32 mouse cellular contexts compared by ENCODE assay signal in the genomic region with DNA sequence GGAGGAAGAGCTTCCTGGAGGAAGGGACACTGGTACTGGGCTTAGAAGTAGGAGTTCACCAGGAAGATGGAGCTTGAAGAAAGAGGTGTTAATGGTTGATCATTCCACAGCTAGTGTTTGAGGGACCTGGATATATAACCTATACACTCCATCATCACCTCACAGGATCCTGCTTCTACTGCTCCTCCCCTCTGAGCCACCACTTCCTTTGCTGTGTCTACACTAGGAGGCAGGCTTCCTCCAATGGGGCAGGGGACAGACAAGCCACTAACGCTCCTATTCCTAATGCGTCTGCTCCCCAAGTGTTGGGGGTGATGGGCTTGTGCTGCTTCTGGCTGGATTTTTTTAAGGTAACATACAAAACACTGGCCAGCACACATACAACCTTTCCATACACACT. TPM values are rescaled to one million over a fixed set of nuclear protein-coding genes. Genes with fewer than 3 reads are reported as not detected.
DNase-seq lines count a peak whose midpoint lies in the region; ATAC-seq and TF ChIP-seq lines count a peak whose summit lies in the region.
"Had no signal": no experiment of that assay in that cellular context is flagged by ENCODE, and none has a peak within 500 bp of the region (broad histone marks: within the 10 kb centered on the region; RNA-seq: fewer than 3 reads in every experiment).

No protein-coding gene starts in this region.

- TF ChIP-seq POLR2A in lung, adult 2 months (IDR thresholded peaks at IDR 0.05; ENCODE audit: borderline replicate concordance, extremely low read depth, low read depth, low read length): no peak
- no peak for TF ChIP-seq POLR2A in bone marrow, adult 2 months (IDR thresholded peaks at IDR 0.05; ENCODE audit: borderline replicate concordance, control insufficient read depth, low read depth, low read length)

- no peak overlapping the region for H3K9ac ChIP-seq in lung, postnatal 0 days (replicated peaks; ENCODE audit: low read depth)
- H3K9ac ChIP-seq in intestine, embryonic 15.5 days: no peak overlapping the region
- H3K9ac ChIP-seq in stomach, postnatal 0 days (ENCODE audit: low read length): no peak overlapping the region
- H3K9ac ChIP-seq: embryonic facial prominence, embryonic 13.5 days; hindbrain, embryonic 15.5 days; lung, embryonic 14.5 days; neural tube, embryonic 12.5 days; stomach, embryonic 15.5 days had no signal

- H3K27me3 ChIP-seq in lung, postnatal 0 days (replicated peaks; ENCODE audit: insufficient read depth, low read length): no peaks in the 10 kb centered on the region
- H3K27me3 ChIP-seq in intestine, embryonic 15.5 days (replicated peaks): 0 out of 2 replicates have a peak, but pooled peaks cover 2% of the 10 kb centered on the region
- no peaks in the 10 kb centered on the region for H3K27me3 ChIP-seq in stomach, postnatal 0 days (ENCODE audit: control insufficient read depth, insufficient read depth, low read length)
- H3K27me3 ChIP-seq: hindbrain, embryonic 15.5 days; stomach, embryonic 15.5 days had no signal

- no peak for ATAC-seq in lung, postnatal 0 days
- peak; percentile 27; the same call in 1 of the 2 replicates for ATAC-seq in intestine, embryonic 15.5 days
- no peak for ATAC-seq in stomach, postnatal 0 days (ENCODE audit: low FRiP score, low TSS enrichment)
- ATAC-seq: forebrain, embryonic 14.5 days had no signal

- no peaks in the 10 kb centered on the region for H3K4me1 ChIP-seq in lung, postnatal 0 days (ENCODE audit: insufficient read depth, low read depth, low read length)
- no peaks in the 10 kb centered on the region for H3K4me1 ChIP-seq in lung, adult 2 months (ENCODE audit: control insufficient read depth, insufficient read depth, low read length)
- peaks cover 5% of the 10 kb centered on the region for H3K4me1 ChIP-seq in bone marrow, adult 2 months (ENCODE audit: control insufficient read depth, insufficient read depth, low read length)
- no peaks in the 10 kb centered on the region for H3K4me1 ChIP-seq in intestine, embryonic 15.5 days (replicated peaks)
- H3K4me1 ChIP-seq in stomach, postnatal 0 days (replicated peaks; ENCODE audit: control insufficient read depth, insufficient read depth): no peaks in the 10 kb centered on the region
- H3K4me1 ChIP-seq: embryonic facial prominence, embryonic 13.5 days; hindbrain, embryonic 15.5 days; limb, embryonic 10.5 days; neural tube, embryonic 12.5 days; stomach, embryonic 15.5 days had no signal

- 57% methylated on average over 2 of the region's 2 CpGs for WGBS in lung, postnatal 0 days
- 51% methylated on average over 2 of the region's 2 CpGs for WGBS in lung, adult 2 months
- 39% methylated on average over 2 of the region's 2 CpGs for WGBS in bone marrow, adult 2 months
- 67% methylated on average over 2 of the region's 2 CpGs for WGBS in intestine, embryonic 15.5 days
- WGBS in stomach, postnatal 0 days: 58% methylated on average over 2 of the region's 2 CpGs

- TF ChIP-seq CTCF in lung, postnatal 0 days (IDR thresholded peaks at IDR 0.05): peak; percentile 20
- TF ChIP-seq CTCF in lung, adult 2 months (IDR thresholded peaks at IDR 0.05; ENCODE audit: insufficient read depth, low read length): no peak
- peak; percentile 22; the same call in 1 of the 2 replicates for TF ChIP-seq CTCF in bone marrow, adult 2 months (IDR thresholded peaks at IDR 0.05; ENCODE audit: control insufficient read depth, insufficient read depth, low read length)
- TF ChIP-seq CTCF in stomach, postnatal 0 days (IDR thresholded peaks at IDR 0.05; ENCODE audit: low read depth): 0 out of 2 replicates have a peak, but pooled peaks have one; percentile 20

- H3K9me3 ChIP-seq in lung, postnatal 0 days (ENCODE audit: low read length): no peaks in the 10 kb centered on the region
- H3K9me3 ChIP-seq in intestine, embryonic 15.5 days: no peaks in the 10 kb centered on the region
- no peaks in the 10 kb centered on the region for H3K9me3 ChIP-seq in stomach, postnatal 0 days (ENCODE audit: control insufficient read depth, low read length)
- H3K9me3 ChIP-seq: embryonic facial prominence, embryonic 13.5 days; hindbrain, embryonic 15.5 days; limb, embryonic 10.5 days; neural tube, embryonic 12.5 days; stomach, embryonic 15.5 days had no signal

- TF ChIP-seq EP300 in lung, postnatal 0 days (IDR thresholded peaks at IDR 0.05): no peak
- no peak for TF ChIP-seq EP300 in stomach, postnatal 0 days (optimal IDR thresholded peaks at IDR 0.05)

- no peak overlapping the region for H3K27ac ChIP-seq in lung, postnatal 0 days (ENCODE audit: low read length)
- no peak overlapping the region for H3K27ac ChIP-seq in bone marrow, adult 2 months (ENCODE audit: control insufficient read depth, insufficient read depth, low read depth, low read length, poor library complexity)
- no peak overlapping the region for H3K27ac ChIP-seq in intestine, embryonic 15.5 days
- H3K27ac ChIP-seq in stomach, postnatal 0 days (replicated peaks): no peak overlapping the region
- H3K27ac ChIP-seq: embryonic facial prominence, embryonic 13.5 days; gastrocnemius, adult 2 months; hindbrain, embryonic 15.5 days; limb, embryonic 10.5 days; neural tube, embryonic 12.5 days; stomach, embryonic 15.5 days had no signal

- no peaks in the 10 kb centered on the region for H3K36me3 ChIP-seq in lung, postnatal 0 days (ENCODE audit: insufficient read depth, low read length)
- H3K36me3 ChIP-seq in intestine, embryonic 15.5 days: no peaks in the 10 kb centered on the region
- H3K36me3 ChIP-seq in stomach, postnatal 0 days (ENCODE audit: control insufficient read depth, insufficient read depth, low read length): no peaks in the 10 kb centered on the region
- H3K36me3 ChIP-seq: embryonic facial prominence, embryonic 13.5 days; hindbrain, embryonic 15.5 days; limb, embryonic 10.5 days; neural tube, embryonic 12.5 days; stomach, embryonic 15.5 days had no signal

- no peak overlapping the region for H3K4me3 ChIP-seq in lung, postnatal 0 days (ENCODE audit: low read depth, low read length)
- H3K4me3 ChIP-seq in lung, adult 2 months (replicated peaks; ENCODE audit: extremely low read depth, low read depth, low read length): no peak overlapping the region
- H3K4me3 ChIP-seq in bone marrow, adult 2 months (replicated peaks; ENCODE audit: control insufficient read depth, low read depth, low read length): no peak overlapping the region
- H3K4me3 ChIP-seq in intestine, embryonic 15.5 days (replicated peaks): no peak overlapping the region
- no peak overlapping the region for H3K4me3 ChIP-seq in stomach, postnatal 0 days (ENCODE audit: low read depth, low read length)
- H3K4me3 ChIP-seq: embryonic facial prominence, embryonic 13.5 days; gastrocnemius, adult 2 months; hindbrain, embryonic 15.5 days; limb, embryonic 10.5 days; neural tube, embryonic 12.5 days; stomach, embryonic 15.5 days had no signal

- no peak overlapping the region for H3K4me2 ChIP-seq in lung, postnatal 0 days (replicated peaks; ENCODE audit: low read depth, low read length)
- no peak overlapping the region for H3K4me2 ChIP-seq in intestine, embryonic 15.5 days (replicated peaks)
- H3K4me2 ChIP-seq in stomach, postnatal 0 days (replicated peaks; ENCODE audit: low read depth): no peak overlapping the region
- H3K4me2 ChIP-seq: embryonic facial prominence, embryonic 13.5 days; heart, embryonic 11.5 days; hindbrain, embryonic 15.5 days; lung, embryonic 14.5 days; neural tube, embryonic 12.5 days; stomach, embryonic 15.5 days had no signal

- no peak for DNase-seq in lung, postnatal 0 days (ENCODE audit: low spot score)
- no peak for DNase-seq in lung, adult 2 months
- DNase-seq in stomach, postnatal 0 days (ENCODE audit: low spot score): no peak
- DNase-seq in kidney, adult 11 months: no peak
- DNase-seq in gastrocnemius, postnatal 10 days: no peak
- DNase-seq: adrenal gland, postnatal 25 days; B cell, adult 2 months; cerebellum, postnatal 10 days; embryo, embryonic 11 days; gastrocnemius, adult 2 months; lung, embryonic 14.5 days; lung, postnatal 36 days; midbrain, embryonic 14.5 days; thymus, adult 18-20 months had no signal

RNA-seq across cellular contexts. Expression of gene Cib3, which starts 1.9 kb away (rescaled TPM):
- 0.17 and 0.25 TPM in 2 replicates for polyA plus RNA-seq in lung, postnatal 0 days (2015; fragmentation: Nextera tagmentation; extraction: Ambion mirVana)
- 0.25 TPM in 1 of 2 replicates, not detected in the other for polyA plus RNA-seq in lung, adult 2 months (2012; rRNA removed)
- polyA plus RNA-seq in bone marrow, adult 2 months (2011; ENCODE audit: insufficient read depth, insufficient read length, low replicate concordance, missing spikeins): not detected in 2 replicates
- not detected in 2 replicates for polyA plus RNA-seq in intestine, embryonic 15.5 days (2015; fragmentation: Nextera tagmentation; extraction: Ambion mirVana)
- polyA plus RNA-seq in stomach, postnatal 0 days (2015; fragmentation: Nextera tagmentation; extraction: Ambion mirVana): 0.45 and 0.79 TPM in 2 replicates
- total RNA-seq in gastrocnemius, postnatal 10 days (2021): not detected
- total RNA-seq: gastrocnemius, adult 2 months; hematopoietic stem cell, adult 5-6 weeks; layer of hippocampus, postnatal 14 days; left cerebral cortex, adult 8-10 months; megakaryocyte-erythroid progenitor cell, adult 5-6 weeks had no signal
- polyA plus RNA-seq: embryonic facial prominence, embryonic 13.5 days; forebrain, embryonic 14.5 days; heart, embryonic 11.5 days; heart, postnatal 0 days; hindbrain, embryonic 15.5 days; limb, embryonic 10.5 days; lung, embryonic 14.5 days; midbrain, embryonic 14.5 days; neural tube, embryonic 12.5 days; stomach, embryonic 15.5 days had no signal

RNA-seq across cellular contexts. Expression of gene Gm11034, which starts 2.7 kb away (rescaled TPM):
- not detected in 2 replicates for polyA plus RNA-seq in lung, postnatal 0 days (2015; fragmentation: Nextera tagmentation; extraction: Ambion mirVana)
- not detected in 2 replicates for polyA plus RNA-seq in lung, adult 2 months (2012; rRNA removed)
- not detected in 2 replicates for polyA plus RNA-seq in bone marrow, adult 2 months (2011; ENCODE audit: insufficient read depth, insufficient read length, low replicate concordance, missing spikeins)
- polyA plus RNA-seq in intestine, embryonic 15.5 days (2015; fragmentation: Nextera tagmentation; extraction: Ambion mirVana): not detected in 2 replicates
- not detected in 2 replicates for polyA plus RNA-seq in stomach, postnatal 0 days (2015; fragmentation: Nextera tagmentation; extraction: Ambion mirVana)
- total RNA-seq in gastrocnemius, postnatal 10 days (2021): not detected
- total RNA-seq: adrenal gland, postnatal 25 days; gastrocnemius, adult 2 months; hematopoietic stem cell, adult 5-6 weeks; layer of hippocampus, adult 18-20 months; layer of hippocampus, postnatal 14 days; left cerebral cortex, adult 8-10 months; liver, adult 2 months; megakaryocyte-erythroid progenitor cell, adult 5-6 weeks had no signal
- polyA plus RNA-seq: embryonic facial prominence, embryonic 13.5 days; forebrain, embryonic 14.5 days; frontal cortex, adult 2 months; gonadal fat pad, adult 2 months; heart, embryonic 11.5 days; heart, postnatal 0 days; hindbrain, embryonic 15.5 days; limb, embryonic 10.5 days; liver, adult 2 months; lung, embryonic 14.5 days; midbrain, embryonic 14.5 days; neural tube, embryonic 12.5 days; stomach, embryonic 15.5 days had no signal

RNA-seq across cellular contexts. Expression of gene Fam32a, which starts 8.8 kb away (rescaled TPM):
- 63.7 and 69.3 TPM in 2 replicates for polyA plus RNA-seq in lung, postnatal 0 days (2015; fragmentation: Nextera tagmentation; extraction: Ambion mirVana)
- polyA plus RNA-seq in lung, adult 2 months (2012; rRNA removed): 35.9 and 50.0 TPM in 2 replicates
- polyA plus RNA-seq in bone marrow, adult 2 months (2011; ENCODE audit: insufficient read depth, insufficient read length, low replicate concordance, missing spikeins): 34.8 and 47.9 TPM in 2 replicates
- 70.9 and 72.8 TPM in 2 replicates for polyA plus RNA-seq in intestine, embryonic 15.5 days (2015; fragmentation: Nextera tagmentation; extraction: Ambion mirVana)
- 53.8 and 57.4 TPM in 2 replicates for polyA plus RNA-seq in stomach, postnatal 0 days (2015; fragmentation: Nextera tagmentation; extraction: Ambion mirVana)
- total RNA-seq in gastrocnemius, postnatal 10 days (2021): 10 to 100 TPM; 14.7 to 17.9 TPM

RNA-seq across cellular contexts. Expression of gene Hsh2d, which starts 21.3 kb away (rescaled TPM):
- 0.46 and 0.78 TPM in 2 replicates for polyA plus RNA-seq in lung, postnatal 0 days (2015; fragmentation: Nextera tagmentation; extraction: Ambion mirVana)
- polyA plus RNA-seq in lung, adult 2 months (2012; rRNA removed): 1.6 and 1.8 TPM in 2 replicates
- 6.4 and 7.7 TPM in 2 replicates for polyA plus RNA-seq in bone marrow, adult 2 months (2011; ENCODE audit: insufficient read depth, insufficient read length, low replicate concordance, missing spikeins)
- polyA plus RNA-seq in intestine, embryonic 15.5 days (2015; fragmentation: Nextera tagmentation; extraction: Ambion mirVana): 1.5 and 2.0 TPM in 2 replicates
- 3.9 TPM in 2 replicates for polyA plus RNA-seq in stomach, postnatal 0 days (2015; fragmentation: Nextera tagmentation; extraction: Ambion mirVana)
- not detected for total RNA-seq in gastrocnemius, postnatal 10 days (2021)
- total RNA-seq: adrenal gland, postnatal 25 days; gastrocnemius, adult 2 months; layer of hippocampus, postnatal 14 days; left cerebral cortex, adult 8-10 months had no signal
- polyA plus RNA-seq: embryonic facial prominence, embryonic 13.5 days; forebrain, embryonic 14.5 days; hindbrain, embryonic 15.5 days; limb, embryonic 10.5 days; midbrain, embryonic 14.5 days; neural tube, embryonic 12.5 days had no signal

RNA-seq across cellular contexts. Expression of gene Ap1m1, which starts 29.1 kb away (rescaled TPM):
- 65.3 and 68.2 TPM in 2 replicates for polyA plus RNA-seq in lung, postnatal 0 days (2015; fragmentation: Nextera tagmentation; extraction: Ambion mirVana)
- 67.5 and 78.6 TPM in 2 replicates for polyA plus RNA-seq in lung, adult 2 months (2012; rRNA removed)
- 27.1 and 51.8 TPM in 2 replicates for polyA plus RNA-seq in bone marrow, adult 2 months (2011; ENCODE audit: insufficient read depth, insufficient read length, low replicate concordance, missing spikeins)
- 96.6 and 104 TPM in 2 replicates for polyA plus RNA-seq in intestine, embryonic 15.5 days (2015; fragmentation: Nextera tagmentation; extraction: Ambion mirVana)
- 38.2 and 42.0 TPM in 2 replicates for polyA plus RNA-seq in stomach, postnatal 0 days (2015; fragmentation: Nextera tagmentation; extraction: Ambion mirVana)
- total RNA-seq in gastrocnemius, postnatal 10 days (2021): 10 to 100 TPM; 28.7 to 35.9 TPM
